Mouse (Mus musculus): Measurements from ENCODE around the gene Imp3.

GRCm38 (mm10) chr9:56970158-56970557, 32.9 kb downstream of the Imp3 start:
- TF ChIP-seq CTCF (IDR thresholded peaks at IDR 0.05) (no peak), POLR2A (IDR thresholded peaks at IDR 0.05; ENCODE audit: insufficient read depth, low read depth, low read length) (no peak), EP300 (IDR thresholded peaks at IDR 0.05; ENCODE audit: insufficient read depth, low read depth, low read length) (no peak)

Data from heart, adult 2 months (tissue).